Mouse (Mus musculus): ENCODE results near the gene Glrx5.

DNA sequence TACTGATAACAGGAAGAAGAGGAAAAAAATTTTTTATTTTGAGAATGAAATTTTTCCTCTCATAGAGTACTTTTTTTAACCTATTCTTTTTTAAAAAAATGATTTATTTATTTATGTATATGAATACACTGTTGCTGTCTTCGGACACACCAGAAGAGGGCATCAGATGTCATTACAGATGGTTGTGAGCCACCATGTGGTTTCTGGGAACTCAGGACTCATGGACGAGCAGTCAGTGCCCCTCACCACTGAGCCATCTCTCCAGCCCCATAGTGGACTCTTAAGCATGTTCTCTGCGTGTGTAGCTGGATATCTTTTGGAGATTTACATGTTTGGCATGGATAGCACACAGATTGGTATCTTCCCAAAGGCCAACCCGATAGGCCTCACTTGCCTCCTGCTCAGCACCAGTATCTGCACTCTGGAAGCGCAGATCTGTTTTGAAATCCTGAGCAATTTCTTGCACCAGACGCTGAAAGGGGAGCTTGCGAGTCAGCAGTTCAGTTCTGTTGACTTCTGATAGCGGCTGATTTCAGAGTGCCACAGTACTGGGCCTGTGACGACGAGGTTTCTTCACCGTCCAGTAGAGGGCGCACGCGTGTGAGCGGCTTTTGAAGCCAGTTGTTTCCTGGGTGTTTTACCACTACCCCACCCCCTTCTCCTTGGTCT, 5.0 kb upstream of the Glrx5 start:
- TF ChIP-seq CTCF (conservative IDR thresholded peaks at IDR 0.05; ENCODE audit: low read length) (peak; percentile 87), NANOG (IDR thresholded peaks at IDR 0.05; ENCODE audit: borderline replicate concordance, low read length) (no peak), POU5F1 (IDR thresholded peaks at IDR 0.05; ENCODE audit: borderline replicate concordance, low read length) (no peak)

All from E14TG2a.4 (cell line).